Mouse (Mus musculus): ENCODE measurements around the gene Mapre3. TPM values are rescaled to one million over a fixed set of nuclear protein-coding genes. Genes with fewer than 3 reads are reported as not detected.

Gene Mapre3
- polyA plus RNA-seq, 2 experiments, result 28.2 to 64.7 TPM

GRCm38 (mm10) chr5:30806106-30806505, 8.3 kb upstream of the Mapre3 start:
- Histone ChIP-seq H3K36me3 (ENCODE audit: control insufficient read depth, insufficient read depth, low read length) (no peaks in the 10 kb centered on the region), H3K4me3 (replicated peaks; ENCODE audit: low read length) (no peak overlapping the region), H3K9ac (ENCODE audit: low read depth, low read length, severe bottlenecking) (no peak overlapping the region), H3K4me1 (ENCODE audit: control insufficient read depth, insufficient read depth, low read length) (no peaks in the 10 kb centered on the region), H3K9me3 (ENCODE audit: control insufficient read depth, low read length) (no peaks in the 10 kb centered on the region), H3K27ac (replicated peaks; ENCODE audit: low read depth, low read length) (no peak overlapping the region), H3K27me3 (ENCODE audit: control insufficient read depth, insufficient read depth, low read length) (no peaks in the 10 kb centered on the region), H3K4me2 (replicated peaks; ENCODE audit: low read depth, low read length, severe bottlenecking) (no peak overlapping the region)
- DNase-seq (ENCODE audit: low spot score), result peak; percentile 88
- TF ChIP-seq POLR2A (IDR thresholded peaks at IDR 0.05; ENCODE audit: borderline replicate concordance, extremely low read depth, insufficient read depth, insufficient read length), result no peak
- 5% methylated on average over 3 of the region's 3 CpGs for WGBS
- ATAC-seq (ENCODE audit: low FRiP score, low read depth), result peak; percentile 80

GRCm38 (mm10) chr5:30815120-30815465, 652 bp downstream of the Mapre3 start:
- WGBS, result 5% methylated on average over 7 of the region's 7 CpGs
- ATAC-seq (ENCODE audit: low FRiP score, low read depth) (no peak; the same call in 1 of the 2 replicates), DNase-seq (ENCODE audit: low spot score) (no peak)
- H3K36me3 ChIP-seq (ENCODE audit: control insufficient read depth, insufficient read depth, low read length), result no peaks in the 10 kb centered on the region
- H3K4me2 ChIP-seq (replicated peaks; ENCODE audit: low read depth, low read length, severe bottlenecking), result peak overlapping the region; percentile 80
- H3K27ac ChIP-seq (replicated peaks; ENCODE audit: low read depth, low read length), result no peak overlapping the region; the same call in 1 of the 2 replicates
- H3K4me1 ChIP-seq (ENCODE audit: control insufficient read depth, insufficient read depth, low read length), result peaks cover 19% of the 10 kb centered on the region
- no peaks in the 10 kb centered on the region for H3K27me3 ChIP-seq (ENCODE audit: control insufficient read depth, insufficient read depth, low read length)
- no peak for TF ChIP-seq POLR2A (IDR thresholded peaks at IDR 0.05; ENCODE audit: borderline replicate concordance, extremely low read depth, insufficient read depth, insufficient read length)
- peak overlapping the region; percentile 75 for H3K4me3 ChIP-seq (replicated peaks; ENCODE audit: low read length)
- H3K9ac ChIP-seq (ENCODE audit: low read depth, low read length, severe bottlenecking), result peak overlapping the region; percentile 73
- no peaks in the 10 kb centered on the region for H3K9me3 ChIP-seq (ENCODE audit: control insufficient read depth, low read length)

GRCm38 (mm10) chr5:30816261-30816791, 1.9 kb downstream of the Mapre3 start:
- Histone ChIP-seq H3K36me3 (ENCODE audit: control insufficient read depth, insufficient read depth, low read length) (no peaks in the 10 kb centered on the region), H3K9me3 (ENCODE audit: control insufficient read depth, low read length) (no peaks in the 10 kb centered on the region), H3K9ac (ENCODE audit: low read depth, low read length, severe bottlenecking) (no peak overlapping the region), H3K27ac (replicated peaks; ENCODE audit: low read depth, low read length) (no peak overlapping the region), H3K4me1 (ENCODE audit: control insufficient read depth, insufficient read depth, low read length) (peaks cover 19% of the 10 kb centered on the region), H3K27me3 (ENCODE audit: control insufficient read depth, insufficient read depth, low read length) (no peaks in the 10 kb centered on the region), H3K4me3 (replicated peaks; ENCODE audit: low read length) (no peak overlapping the region), H3K4me2 (replicated peaks; ENCODE audit: low read depth, low read length, severe bottlenecking) (no peak overlapping the region)
- TF ChIP-seq POLR2A (IDR thresholded peaks at IDR 0.05; ENCODE audit: borderline replicate concordance, extremely low read depth, insufficient read depth, insufficient read length), result no peak
- ATAC-seq (ENCODE audit: low FRiP score, low read depth), result no peak
- WGBS, result 68% methylated on average over 8 of the region's 8 CpGs
- no peak for DNase-seq (ENCODE audit: low spot score)

- Histone ChIP-seq H3K36me3 (ENCODE audit: control insufficient read depth, insufficient read depth, low read length) (no peaks in the 10 kb centered on the region), H3K27me3 (ENCODE audit: control insufficient read depth, insufficient read depth, low read length) (no peaks in the 10 kb centered on the region), H3K4me2 (replicated peaks; ENCODE audit: low read depth, low read length, severe bottlenecking) (no peak overlapping the region), H3K4me3 (replicated peaks; ENCODE audit: low read length) (no peak overlapping the region), H3K4me1 (ENCODE audit: control insufficient read depth, insufficient read depth, low read length) (peaks cover 19% of the 10 kb centered on the region), H3K9ac (ENCODE audit: low read depth, low read length, severe bottlenecking) (no peak overlapping the region), H3K9me3 (ENCODE audit: control insufficient read depth, low read length) (no peaks in the 10 kb centered on the region), H3K27ac (replicated peaks; ENCODE audit: low read depth, low read length) (no peak overlapping the region)
- ATAC-seq (ENCODE audit: low FRiP score, low read depth) (no peak), DNase-seq (ENCODE audit: low spot score) (no peak)
- no peak for TF ChIP-seq POLR2A (IDR thresholded peaks at IDR 0.05; ENCODE audit: borderline replicate concordance, extremely low read depth, insufficient read depth, insufficient read length)
- WGBS, result 89% methylated on average over 8 of the region's 8 CpGs
Measured at GRCm38 (mm10) chr5:30818758-30819309, 4.4 kb downstream of the Mapre3 start.

- 76% methylated on average over 5 of the region's 5 CpGs for WGBS
Measured at GRCm38 (mm10) chr5:30822689-30823088, 8.2 kb downstream of the Mapre3 start.

More at GRCm38 (mm10) chr5:30822689-30823088, 8.2 kb downstream of the Mapre3 start:
- ATAC-seq (ENCODE audit: low FRiP score, low read depth), result no peak
- no peak overlapping the region for H3K4me2 ChIP-seq (replicated peaks; ENCODE audit: low read depth, low read length, severe bottlenecking)
- no peaks in the 10 kb centered on the region for H3K9me3 ChIP-seq (ENCODE audit: control insufficient read depth, low read length)
- H3K9ac ChIP-seq (ENCODE audit: low read depth, low read length, severe bottlenecking), result no peak overlapping the region
- no peaks in the 10 kb centered on the region for H3K27me3 ChIP-seq (ENCODE audit: control insufficient read depth, insufficient read depth, low read length)
- no peaks in the 10 kb centered on the region for H3K4me1 ChIP-seq (ENCODE audit: control insufficient read depth, insufficient read depth, low read length)
- TF ChIP-seq POLR2A (IDR thresholded peaks at IDR 0.05; ENCODE audit: borderline replicate concordance, extremely low read depth, insufficient read depth, insufficient read length), result no peak
- no peak overlapping the region for H3K4me3 ChIP-seq (replicated peaks; ENCODE audit: low read length)
- no peak overlapping the region for H3K27ac ChIP-seq (replicated peaks; ENCODE audit: low read depth, low read length)
- no peaks in the 10 kb centered on the region for H3K36me3 ChIP-seq (ENCODE audit: control insufficient read depth, insufficient read depth, low read length)
- DNase-seq (ENCODE audit: low spot score), result no peak
